Mouse (Mus musculus) intestine, postnatal 0 days (tissue): ENCODE results near the gene Crym. TPM values are rescaled to one million over a fixed set of nuclear protein-coding genes. Genes with fewer than 3 reads are reported as not detected.

Experiments used
- ATAC-seq: fragments of 200-750 bp; cut with Nextera tagmentation; 2 replicates; pipeline ENCODE4 v1.8.0; 2017; ENCODE audit warnings: mild to moderate bottlenecking, moderate TSS enrichment, moderate library complexity
- H3K27ac ChIP-seq: fragments of 300-500 bp; sonication (generic); 2 replicates; pipeline ENCODE4 v1.5.1; 2014; ENCODE audit warnings: mild to moderate bottlenecking, low read depth, low read length, moderate library complexity
- H3K27me3 ChIP-seq: fragments of 300-500 bp; sonication (generic); replicated peaks from 2 replicates; pipeline ENCODE4 v1.6.1; 2014; ENCODE audit warnings: low read length, mixed read lengths; ENCODE audit not compliant: control insufficient read depth, insufficient read depth
- H3K36me3 ChIP-seq: fragments of 300-500 bp; sonication (generic); 2 replicates; pipeline ENCODE4 v1.6.1; 2014; ENCODE audit warnings: mild to moderate bottlenecking, moderate library complexity; ENCODE audit not compliant: control insufficient read depth, insufficient read depth
- H3K4me1 ChIP-seq: fragments of 300-500 bp; sonication (generic); replicated peaks from 2 replicates; pipeline ENCODE4 v1.6.1; 2014; ENCODE audit warnings: antibody characterized with exemption, low read length, mixed read lengths; ENCODE audit not compliant: control insufficient read depth, insufficient read depth
- H3K4me2 ChIP-seq: fragments of 300-500 bp; sonication (generic); replicated peaks from 2 replicates; pipeline ENCODE4 v1.6.1; 2014; ENCODE audit warnings: low read depth, mild to moderate bottlenecking, moderate library complexity
- H3K4me3 ChIP-seq: fragments of 300-500 bp; sonication (generic); 2 replicates; pipeline ENCODE4 v1.5.1; 2014; ENCODE audit warnings: low read depth, low read length
- H3K9ac ChIP-seq: fragments of 300-500 bp; sonication (generic); 2 replicates; pipeline ENCODE4 v1.6.1; 2014; ENCODE audit warnings: mild to moderate bottlenecking, low read depth, low read length
- H3K9me3 ChIP-seq: fragments of 300-500 bp; sonication (generic); 2 replicates; pipeline ENCODE4 v1.6.1; 2016; ENCODE audit warnings: mixed run types; ENCODE audit not compliant: control insufficient read depth
- CTCF ChIP-seq: sonication (generic); IDR thresholded peaks from 2 replicates; pipeline ENCODE4 v1.5.1; 2016; ENCODE audit warnings: low read depth, mild to moderate bottlenecking, control low read depth, antibody characterized with exemption, moderate library complexity
- WGBS: fragments of 180-500 bp; shearing (Covaris S2); extraction: QIAGEN DNeasy Blood & Tissue Kit; methylation state at CpG from one replicate; pipeline ENCODE4 v1.1.7; 2014; 5-methylcytosine and 5-hydroxymethylcytosine counted together
- polyA plus RNA-seq: library from polyadenylated mRNA; unstranded; fragments of >200 nt; fragmentation: Nextera tagmentation; extraction: Ambion mirVana; gene quantifications from 2 replicates; pipeline ENCODE4 v1.2.1, GENCODE M21; 2015

The Crym gene
- polyA plus RNA-seq, 1 experiment from 2014 or later: 1.9 TPM

DNA sequence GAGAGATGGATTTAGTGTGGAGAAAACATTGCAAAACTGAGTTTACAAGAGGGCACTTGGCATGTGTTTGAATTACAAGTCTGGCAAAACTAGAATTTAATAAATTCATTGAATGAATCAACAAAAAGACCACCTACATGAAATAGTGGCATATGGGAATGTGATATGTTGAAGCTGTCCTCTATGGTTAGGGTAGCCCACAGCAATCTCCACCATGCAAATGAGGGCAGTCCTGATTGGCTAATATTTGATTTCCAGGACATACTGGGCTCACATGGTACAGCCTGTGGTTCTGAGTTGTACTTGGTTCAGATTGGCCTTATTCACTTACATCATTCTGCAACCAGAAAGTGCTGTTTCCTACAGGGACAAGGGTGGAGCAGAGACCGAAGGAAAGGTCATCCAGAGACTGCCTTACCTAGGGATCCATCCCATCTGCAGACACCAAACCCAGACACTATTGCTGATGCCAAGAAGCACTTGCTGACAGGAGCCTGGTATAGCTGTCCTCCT, 29.7 kb downstream of the Crym start:
- Histone ChIP-seq H3K9ac (no peak overlapping the region), H3K27me3 (no peaks in the 10 kb centered on the region), H3K4me1 (no peaks in the 10 kb centered on the region), H3K4me2 (no peak overlapping the region), H3K9me3 (no peaks in the 10 kb centered on the region), H3K27ac (no peak overlapping the region), H3K4me3 (no peak overlapping the region), H3K36me3 (no peaks in the 10 kb centered on the region)
- 53% methylated on average over 1 of the region's 1 CpGs for WGBS
- no peak for TF ChIP-seq CTCF
- no peak for ATAC-seq

DNA sequence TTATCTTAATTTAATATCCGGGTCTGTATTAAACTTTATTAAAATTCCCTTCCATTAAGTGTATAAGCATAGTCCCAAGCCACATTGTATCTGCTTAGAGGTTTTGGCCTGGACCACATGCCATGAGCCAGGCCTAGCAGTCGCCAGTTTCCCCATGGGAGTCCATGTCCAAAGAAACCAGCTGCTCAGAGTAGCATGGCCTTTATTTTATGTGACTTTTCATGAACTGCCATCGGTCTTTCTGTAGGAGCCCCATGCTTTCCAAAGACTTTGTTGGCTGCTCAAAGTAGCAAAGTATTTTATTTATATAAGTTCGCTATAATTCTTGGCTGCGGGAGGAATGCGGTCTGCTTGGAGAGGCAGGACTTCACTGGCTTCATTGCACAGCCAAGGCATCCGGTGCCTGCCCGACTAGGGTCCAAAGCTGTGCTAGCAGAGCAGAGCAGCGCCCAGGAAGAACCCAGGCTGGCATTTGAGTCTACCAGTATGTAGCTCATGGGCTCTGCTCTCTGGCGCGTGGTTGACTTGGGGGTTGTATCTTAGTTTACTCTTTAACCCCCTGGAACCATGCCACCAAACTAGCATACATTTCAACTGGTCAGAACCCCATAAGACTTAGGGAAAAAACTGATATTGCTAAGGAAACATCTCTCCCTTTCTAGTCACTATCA, 38.2 kb downstream of the Crym start:
- no peak overlapping the region for H3K4me3 ChIP-seq
- ATAC-seq: no peak
- no peaks in the 10 kb centered on the region for H3K9me3 ChIP-seq
- H3K36me3 ChIP-seq: no peaks in the 10 kb centered on the region
- 84% methylated on average over 11 of the region's 11 CpGs for WGBS
- H3K27me3 ChIP-seq: no peaks in the 10 kb centered on the region
- no peaks in the 10 kb centered on the region for H3K4me1 ChIP-seq
- H3K27ac ChIP-seq: no peak overlapping the region
- H3K4me2 ChIP-seq: no peak overlapping the region
- no peak for TF ChIP-seq CTCF
- H3K9ac ChIP-seq: no peak overlapping the region

DNA sequence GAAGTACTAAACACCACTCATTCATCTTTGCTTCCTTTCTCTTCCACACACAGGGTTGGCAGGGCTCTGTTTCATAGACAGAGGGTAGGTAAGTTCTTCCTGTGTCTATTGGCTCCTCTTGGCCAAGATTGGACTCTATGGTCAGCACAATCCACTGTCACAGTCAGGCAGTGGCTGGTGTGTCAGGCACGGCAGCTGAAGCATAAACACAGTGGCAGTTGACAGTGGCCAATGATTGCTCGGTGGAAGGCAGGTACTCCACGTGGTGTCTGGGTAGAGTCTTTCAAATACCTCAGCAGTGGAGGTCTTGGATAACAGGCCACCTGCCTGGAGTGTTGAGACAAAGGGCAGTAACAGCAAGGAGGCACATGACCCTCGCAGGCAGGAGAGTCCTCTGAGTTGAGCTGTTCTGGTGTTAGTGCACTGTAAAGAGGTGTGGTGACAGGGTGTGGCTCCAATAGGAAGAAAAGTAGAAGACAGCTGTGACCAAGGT, 43.7 kb downstream of the Crym start:
- peak; percentile 100 for ATAC-seq
- H3K9ac ChIP-seq: no peak overlapping the region
- no peaks in the 10 kb centered on the region for H3K36me3 ChIP-seq
- no peaks in the 10 kb centered on the region for H3K27me3 ChIP-seq
- H3K27ac ChIP-seq: peak overlapping the region; percentile 73
- H3K4me3 ChIP-seq: no peak overlapping the region
- H3K9me3 ChIP-seq: no peaks in the 10 kb centered on the region
- no peak overlapping the region for H3K4me2 ChIP-seq
- 13% methylated on average over 4 of the region's 4 CpGs for WGBS
- TF ChIP-seq CTCF: no peak
- H3K4me1 ChIP-seq: 0 out of 2 replicates have a peak, but pooled peaks cover 2% of the 10 kb centered on the region

DNA sequence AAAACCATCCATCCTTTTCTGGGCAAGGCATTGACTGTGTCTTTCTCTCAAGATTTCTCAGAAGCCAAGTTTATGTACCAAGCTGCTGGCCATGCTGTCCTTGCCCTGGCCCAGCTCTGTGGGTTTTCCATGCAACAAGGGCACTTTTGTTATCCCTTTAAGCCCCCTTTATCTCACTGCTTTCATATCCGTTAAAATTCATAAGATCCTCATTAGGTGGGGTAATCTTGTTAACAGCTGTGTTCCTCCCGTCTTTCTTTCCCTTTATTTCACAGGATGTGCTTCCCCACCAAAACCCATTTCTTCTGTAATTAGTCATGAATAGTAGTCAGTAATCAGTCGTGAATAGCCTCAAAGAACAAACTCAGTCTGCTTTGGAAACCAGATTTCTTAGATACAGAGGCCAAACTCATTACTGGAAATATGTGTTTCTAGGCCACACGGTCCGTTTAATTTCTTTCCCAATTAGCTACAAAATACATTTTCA, 44.3 kb downstream of the Crym start:
- peak overlapping the region; percentile 73 for H3K27ac ChIP-seq
- WGBS: 49% methylated on average over 5 of the region's 5 CpGs
- ATAC-seq: no peak
- H3K27me3 ChIP-seq: no peaks in the 10 kb centered on the region
- H3K4me1 ChIP-seq: 0 out of 2 replicates have a peak, but pooled peaks cover 2% of the 10 kb centered on the region
- H3K4me3 ChIP-seq: no peak overlapping the region
- no peak overlapping the region for H3K4me2 ChIP-seq
- H3K9ac ChIP-seq: no peak overlapping the region
- no peaks in the 10 kb centered on the region for H3K36me3 ChIP-seq
- TF ChIP-seq CTCF: no peak
- H3K9me3 ChIP-seq: no peaks in the 10 kb centered on the region

DNA sequence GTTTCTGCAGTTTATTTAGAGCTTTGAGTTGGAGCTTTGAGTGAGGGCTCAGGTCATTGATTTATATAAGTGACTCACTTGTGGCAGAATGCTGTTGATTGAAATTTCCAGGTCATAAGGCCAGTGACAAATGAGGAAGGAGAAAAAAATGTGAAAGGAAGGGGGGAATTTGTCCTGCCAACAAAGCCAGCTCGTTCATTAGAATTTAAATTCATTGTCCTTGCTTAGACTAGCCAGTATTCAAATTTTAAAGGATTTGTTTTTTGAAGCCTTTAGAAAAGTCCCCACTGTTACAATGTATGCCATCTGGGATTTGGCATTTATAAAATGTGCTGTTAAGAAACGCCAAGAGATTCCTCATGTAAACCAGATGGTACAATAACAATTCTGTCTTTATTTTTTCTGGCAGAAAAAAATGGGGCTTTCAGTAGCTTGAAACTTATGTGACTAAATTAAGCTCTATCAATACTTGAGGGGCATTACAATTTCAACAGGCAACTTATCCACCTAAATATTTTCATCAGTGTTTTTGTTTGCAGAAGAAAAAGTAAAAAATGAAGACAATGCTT, 45.0 kb downstream of the Crym start:
- H3K4me3 ChIP-seq: no peak overlapping the region
- no peaks in the 10 kb centered on the region for H3K27me3 ChIP-seq
- H3K27ac ChIP-seq: peak overlapping the region; percentile 73; the same call in 1 of the 2 replicates
- no peak overlapping the region for H3K4me2 ChIP-seq
- 62% methylated on average over 2 of the region's 2 CpGs for WGBS
- H3K4me1 ChIP-seq: 0 out of 2 replicates have a peak, but pooled peaks cover 4% of the 10 kb centered on the region
- H3K9ac ChIP-seq: no peak overlapping the region
- ATAC-seq: no peak
- no peak for TF ChIP-seq CTCF
- no peaks in the 10 kb centered on the region for H3K9me3 ChIP-seq
- no peaks in the 10 kb centered on the region for H3K36me3 ChIP-seq

DNA sequence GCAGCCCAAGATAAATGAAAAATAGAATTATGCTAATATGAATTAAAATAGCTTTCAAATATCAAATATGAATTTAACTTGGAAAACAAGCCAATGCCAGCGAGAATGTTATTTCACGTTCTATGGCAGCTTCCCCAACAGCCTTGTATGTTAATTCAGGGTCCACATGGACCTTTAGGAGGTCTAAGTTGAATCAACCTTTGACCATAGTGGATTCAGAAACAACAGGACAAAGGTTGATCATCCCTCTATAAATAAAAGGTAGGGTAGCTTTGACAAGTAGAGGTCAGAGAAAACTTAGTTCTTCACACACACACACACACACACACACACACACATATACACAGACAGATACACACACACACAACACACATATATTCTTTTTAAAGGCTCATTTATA, 51.0 kb downstream of the Crym start:
- H3K4me1 ChIP-seq: 0 out of 2 replicates have a peak, but pooled peaks cover 5% of the 10 kb centered on the region
- no peaks in the 10 kb centered on the region for H3K27me3 ChIP-seq
- no peaks in the 10 kb centered on the region for H3K36me3 ChIP-seq
- peak overlapping the region; percentile 78 for H3K27ac ChIP-seq
- 74% methylated on average over 2 of the region's 2 CpGs for WGBS
- H3K4me2 ChIP-seq: no peak overlapping the region
- no peak overlapping the region for H3K4me3 ChIP-seq
- no peaks in the 10 kb centered on the region for H3K9me3 ChIP-seq
- ATAC-seq: peak; percentile 48; the same call in 1 of the 2 replicates
- no peak for TF ChIP-seq CTCF
- no peak overlapping the region for H3K9ac ChIP-seq
